In the genomic region with DNA sequence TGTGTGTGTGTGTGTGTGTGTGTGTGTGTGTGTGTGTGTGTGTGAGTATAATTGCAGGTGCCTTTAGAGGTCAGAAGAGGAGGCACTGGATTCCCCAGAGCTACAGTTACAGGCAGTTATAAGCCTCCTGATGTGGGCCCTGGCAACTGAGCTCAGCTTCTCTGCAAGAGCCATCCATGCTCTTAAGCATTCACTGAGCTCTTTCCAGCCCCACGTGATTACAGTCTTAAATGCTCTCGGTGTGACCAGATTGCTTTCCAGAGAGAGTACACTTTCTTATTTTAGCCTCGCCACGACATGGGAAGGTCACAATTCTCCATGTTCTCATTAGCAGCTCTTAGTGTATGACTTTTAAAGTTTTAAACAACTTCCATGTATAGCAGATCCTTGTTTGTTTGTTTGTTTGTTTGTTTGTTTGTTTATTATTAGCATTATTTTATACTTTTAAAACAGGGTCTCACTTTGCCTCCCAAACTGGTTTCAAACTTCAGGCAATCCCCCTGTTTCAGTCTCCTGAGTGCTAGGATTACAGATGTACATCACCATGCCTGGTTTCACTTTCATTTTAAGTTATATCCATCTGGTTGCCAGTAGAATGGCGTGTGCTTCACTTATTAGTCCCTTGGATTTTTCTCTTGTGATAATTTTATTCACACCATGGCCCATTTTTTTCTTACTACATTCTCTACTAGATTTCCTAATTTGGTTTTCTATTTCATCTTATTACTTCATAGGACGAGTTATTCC, we compare ENCODE assay signal across 13 mouse cellular contexts. TPM values are rescaled to one million over a fixed set of nuclear protein-coding genes. Genes with fewer than 3 reads are reported as not detected.
DNase-seq lines count a peak whose midpoint lies in the region; ATAC-seq and TF ChIP-seq lines count a peak whose summit lies in the region.
"Had no signal": no experiment of that assay in that cellular context is flagged by ENCODE, and none has a peak within 500 bp of the region (broad histone marks: within the 10 kb centered on the region; RNA-seq: fewer than 3 reads in every experiment).

No protein-coding gene starts in this region.

- intact Hi-C loops in gastrocnemius, postnatal 14 days (cut with DNase I; ENCODE audit: low total_unique reads): no loop called here

- ATAC-seq in lung, embryonic 14.5 days (ENCODE audit: insufficient read depth): no peak
- no peak for ATAC-seq in hindbrain, embryonic 16.5 days
- ATAC-seq: liver, embryonic 12.5 days had no signal

- no peak for TF ChIP-seq CTCF in lung, embryonic 14.5 days (IDR thresholded peaks at IDR 0.05; ENCODE audit: low read depth)
- no peak for TF ChIP-seq CTCF in C2C12 (IDR thresholded peaks at IDR 0.05; ENCODE audit: control insufficient read depth, insufficient read depth, insufficient read length)

- H3K9ac ChIP-seq in lung, embryonic 14.5 days: no peak overlapping the region
- no peak overlapping the region for H3K9ac ChIP-seq in hindbrain, embryonic 16.5 days (ENCODE audit: low read depth, low read length)
- H3K9ac ChIP-seq: hindbrain, embryonic 13.5 days; liver, embryonic 12.5 days had no signal

- H3K4me1 ChIP-seq in heart, embryonic 10.5 days: peaks cover 23% of the 10 kb centered on the region
- H3K4me1 ChIP-seq in lung, embryonic 14.5 days (ENCODE audit: insufficient read depth): 0 out of 2 replicates have a peak, but pooled peaks cover 4% of the 10 kb centered on the region
- H3K4me1 ChIP-seq in hindbrain, embryonic 16.5 days (ENCODE audit: control insufficient read depth, insufficient read depth, low read depth, low read length): no peaks in the 10 kb centered on the region
- H3K4me1 ChIP-seq: hindbrain, embryonic 13.5 days; liver, embryonic 12.5 days had no signal

- no peak overlapping the region for H3K4me2 ChIP-seq in lung, embryonic 14.5 days
- no peak overlapping the region for H3K4me2 ChIP-seq in hindbrain, embryonic 16.5 days (ENCODE audit: low read length)
- H3K4me2 ChIP-seq: hindbrain, embryonic 13.5 days; liver, embryonic 12.5 days had no signal

- H3K27me3 ChIP-seq in heart, embryonic 10.5 days (ENCODE audit: insufficient read depth, poor library complexity, severe bottlenecking): no peaks in the 10 kb centered on the region
- no peaks in the 10 kb centered on the region for H3K27me3 ChIP-seq in lung, embryonic 14.5 days (ENCODE audit: insufficient read depth, low read length)
- no peaks in the 10 kb centered on the region for H3K27me3 ChIP-seq in C2C12 (ENCODE audit: control insufficient read depth, insufficient read depth, insufficient read length)
- H3K27me3 ChIP-seq in hindbrain, embryonic 16.5 days (replicated peaks; ENCODE audit: control insufficient read depth, insufficient read depth, low read length): no peaks in the 10 kb centered on the region
- H3K27me3 ChIP-seq: hindbrain, embryonic 13.5 days; liver, embryonic 12.5 days had no signal

- no peaks in the 10 kb centered on the region for H3K79me3 ChIP-seq in C2C12 (ENCODE audit: low read depth)

- DNase-seq in heart, adult 11 months: peak; percentile 81
- no peak for DNase-seq in heart, embryonic 10.5 days (ENCODE audit: low spot score)
- peak; percentile 29 for DNase-seq in lung, embryonic 14.5 days
- DNase-seq in lung, adult 18-20 months: no peak
- peak; percentile 20 for DNase-seq in gastrocnemius, postnatal 14 days
- no peak for DNase-seq in adrenal gland, postnatal 36 days
- DNase-seq: cerebellum, adult 18-20 months; kidney, adult 9 months had no signal

- H3K79me2 ChIP-seq in C2C12 (ENCODE audit: control insufficient read depth, insufficient read depth): no peaks in the 10 kb centered on the region

- no peak overlapping the region for H3K27ac ChIP-seq in heart, embryonic 10.5 days
- no peak overlapping the region for H3K27ac ChIP-seq in lung, embryonic 14.5 days (ENCODE audit: low read depth)
- no peak overlapping the region for H3K27ac ChIP-seq in hindbrain, embryonic 16.5 days (ENCODE audit: low read depth, low read length)
- H3K27ac ChIP-seq: hindbrain, embryonic 13.5 days; liver, embryonic 12.5 days had no signal

- H3K36me3 ChIP-seq in heart, embryonic 10.5 days: no peaks in the 10 kb centered on the region
- H3K36me3 ChIP-seq in lung, embryonic 14.5 days (ENCODE audit: insufficient read depth): no peaks in the 10 kb centered on the region
- H3K36me3 ChIP-seq in C2C12 (ENCODE audit: control insufficient read depth, insufficient read depth): no peaks in the 10 kb centered on the region
- H3K36me3 ChIP-seq in hindbrain, embryonic 16.5 days (ENCODE audit: control insufficient read depth, insufficient read depth, low read length): no peaks in the 10 kb centered on the region
- H3K36me3 ChIP-seq: hindbrain, embryonic 13.5 days; liver, embryonic 12.5 days had no signal

- no peaks in the 10 kb centered on the region for H3K9me3 ChIP-seq in heart, embryonic 10.5 days
- no peaks in the 10 kb centered on the region for H3K9me3 ChIP-seq in lung, embryonic 14.5 days (ENCODE audit: low read depth, low read length)
- no peaks in the 10 kb centered on the region for H3K9me3 ChIP-seq in hindbrain, embryonic 16.5 days (ENCODE audit: control insufficient read depth, low read length)
- H3K9me3 ChIP-seq: hindbrain, embryonic 13.5 days; liver, embryonic 12.5 days had no signal

- H3ac ChIP-seq in C2C12 (ENCODE audit: control insufficient read depth, insufficient read length, low read depth): no peak overlapping the region

- 49% methylated on average over 6 of the region's 6 CpGs for WGBS in heart, embryonic 10.5 days
- 52% methylated on average over 6 of the region's 6 CpGs for WGBS in lung, embryonic 14.5 days
- WGBS in hindbrain, embryonic 16.5 days: 64% methylated on average over 6 of the region's 6 CpGs

- H3K4me3 ChIP-seq in heart, embryonic 10.5 days: no peak overlapping the region
- no peak overlapping the region for H3K4me3 ChIP-seq in lung, embryonic 14.5 days (ENCODE audit: low read depth, low read length)
- H3K4me3 ChIP-seq in C2C12 (ENCODE audit: insufficient read depth, poor library complexity, severe bottlenecking): no peak overlapping the region
- H3K4me3 ChIP-seq in hindbrain, embryonic 16.5 days (ENCODE audit: low read length): no peak overlapping the region
- H3K4me3 ChIP-seq: erythroblast, embryonic 14.5 days; hindbrain, embryonic 13.5 days; liver, embryonic 12.5 days had no signal

TF ChIP-seq in C2C12, 6 proteins besides CTCF, POLR2A, EP300 and RAD21:
- no peak for TF ChIP-seq MAX (IDR thresholded peaks at IDR 0.05)
- peak; percentile 55 for TF ChIP-seq USF1 (IDR thresholded peaks at IDR 0.05; ENCODE audit: low read depth)

RNA-seq across cellular contexts. Expression of a gene that starts 58.9 kb away (rescaled TPM):
- polyA plus RNA-seq in heart, embryonic 10.5 days (2016; fragmentation: Nextera tagmentation; extraction: Ambion mirVana): 14.6 and 20.5 TPM in 2 replicates
- 30.5 and 31.0 TPM in 2 replicates for polyA plus RNA-seq in lung, embryonic 14.5 days (2014; fragmentation: Nextera tagmentation; extraction: Ambion mirVana)
- 15.2 TPM for polyA plus RNA-seq in C2C12 (2012; fragmentation: generic; extraction: Trizol)
- total RNA-seq in gastrocnemius, postnatal 14 days (2021): 10 to 100 TPM; 40.2 to 52.2 TPM
- 10 to 100 TPM; 35.8 to 59.6 TPM for total RNA-seq in adrenal gland, postnatal 36 days (2021)
- polyA plus RNA-seq in hindbrain, embryonic 16.5 days (2015; fragmentation: Nextera tagmentation; extraction: Ambion mirVana): 16.8 and 18.2 TPM in 2 replicates
- polyA plus RNA-seq: erythroblast, embryonic 14.5 days had no signal

Comparison
In these comparisons a context has a peak if more than half of its experiments do, and no peak if none do; other contexts are left out.
1. DNase-seq: peak in heart, adult 11 months (single experiment), lung, embryonic 14.5 days (single experiment) and gastrocnemius, postnatal 14 days (single experiment); none in heart, embryonic 10.5 days (single experiment), lung, adult 18-20 months (0 of 2) and adrenal gland, postnatal 36 days (0 of 2).